Mouse (Mus musculus) limb, embryonic 14.5 days (tissue): ENCODE measurements around the gene Tmem9b. TPM values are rescaled to one million over a fixed set of nuclear protein-coding genes. Genes with fewer than 3 reads are reported as not detected.

Experiments used
- ATAC-seq: fragments of 200-750 bp; cut with Nextera tagmentation; 2 replicates; pipeline ENCODE4 v1.8.0; 2017; ENCODE audit warnings: low read depth, moderate number of reproducible peaks, moderate TSS enrichment; ENCODE audit not compliant: low FRiP score
- DNase-seq: peaks from one replicate; pipeline ENCODE4 v3.0.0-alpha.2; 2015; ENCODE audit warnings: low spot score
- H3K27ac ChIP-seq: fragments of 300-500 bp; sonication (generic); replicated peaks from 2 replicates; pipeline ENCODE4 v1.5.1; 2014; ENCODE audit warnings: low read depth, mild to moderate bottlenecking, low read length, moderate library complexity, mixed read lengths
- H3K27me3 ChIP-seq: fragments of 300-500 bp; sonication (generic); 2 replicates; pipeline ENCODE4 v1.6.1; 2014; ENCODE audit warnings: low read length, mixed read lengths; ENCODE audit not compliant: control insufficient read depth, insufficient read depth
- H3K36me3 ChIP-seq: fragments of 300-500 bp; sonication (generic); 2 replicates; pipeline ENCODE4 v1.6.1; 2014; ENCODE audit warnings: mild to moderate bottlenecking, low read length, moderate library complexity, mixed read lengths; ENCODE audit not compliant: control insufficient read depth, insufficient read depth
- H3K4me1 ChIP-seq: fragments of 300-500 bp; sonication (generic); 2 replicates; pipeline ENCODE4 v1.6.1; 2014; ENCODE audit warnings: antibody characterized with exemption, low read length, mixed read lengths; ENCODE audit not compliant: control insufficient read depth, insufficient read depth
- H3K4me2 ChIP-seq: fragments of 300-500 bp; sonication (generic); replicated peaks from 2 replicates; pipeline ENCODE4 v1.6.1; 2014; ENCODE audit warnings: low read depth, mild to moderate bottlenecking, low read length, moderate library complexity; ENCODE audit not compliant: severe bottlenecking
- H3K4me3 ChIP-seq: fragments of 300-500 bp; sonication (generic); replicated peaks from 2 replicates; pipeline ENCODE4 v1.5.1; 2014; ENCODE audit warnings: low read length
- H3K9ac ChIP-seq: fragments of 300-500 bp; sonication (generic); 2 replicates; pipeline ENCODE4 v1.6.1; 2014; ENCODE audit warnings: mild to moderate bottlenecking, low read depth, low read length, moderate library complexity; ENCODE audit not compliant: severe bottlenecking
- H3K9me3 ChIP-seq: fragments of 300-500 bp; sonication (generic); 2 replicates; pipeline ENCODE4 v1.6.1; 2016; ENCODE audit warnings: low read length; ENCODE audit not compliant: control insufficient read depth
- POLR2A ChIP-seq: fragments of 200-500 bp; IDR thresholded peaks from 2 replicates; pipeline ENCODE4 v1.8.0; 2012; ENCODE audit warnings: inconsistent platforms, mild to moderate bottlenecking, moderate library complexity, borderline replicate concordance; ENCODE audit not compliant: insufficient read depth, insufficient read length; ENCODE audit errors: extremely low read depth
- WGBS: fragments of 180-500 bp; shearing (Covaris S2); extraction: QIAGEN DNeasy Blood & Tissue Kit; methylation state at CpG from one replicate; pipeline ENCODE4 v1.1.7; 2014; 5-methylcytosine and 5-hydroxymethylcytosine counted together
- polyA plus RNA-seq, 2 experiments: library from polyadenylated mRNA; depleted of rRNA in 1 of 2; stranded (reverse) in 1 of 2; unstranded in 1 of 2; fragments of >200 nt; fragmentation: Nextera tagmentation in 1 of 2; extraction: Ambion mirVana in 1 of 2; gene quantifications; 2 replicates each; pipeline versions ENCODE4 v1.2.1 to v1.2.3; 2012 to 2014

Tmem9b gene
- polyA plus RNA-seq, 2 experiments, result 38.2 to 69.2 TPM

GRCm38 (mm10) chr7:109700213-109700612 is 52.5 kb downstream of the Tmem9b start:
- Histone ChIP-seq H3K36me3 (no peaks in the 10 kb centered on the region), H3K27ac (no peak overlapping the region), H3K27me3 (no peaks in the 10 kb centered on the region), H3K9ac (no peak overlapping the region), H3K4me1 (0 out of 2 replicates have a peak, but pooled peaks cover 5% of the 10 kb centered on the region), H3K4me3 (no peak overlapping the region), H3K4me2 (no peak overlapping the region), H3K9me3 (no peaks in the 10 kb centered on the region)
- DNase-seq (no peak), ATAC-seq (no peak)
- no peak for TF ChIP-seq POLR2A

GRCm38 (mm10) chr7:109695339-109695726 is 57.3 kb downstream of the Tmem9b start:
- Histone ChIP-seq H3K36me3 (no peaks in the 10 kb centered on the region), H3K4me2 (no peak overlapping the region), H3K9me3 (no peaks in the 10 kb centered on the region), H3K27me3 (no peaks in the 10 kb centered on the region), H3K27ac (no peak overlapping the region), H3K9ac (no peak overlapping the region), H3K4me3 (no peak overlapping the region), H3K4me1 (no peaks in the 10 kb centered on the region)
- DNase-seq (no peak), ATAC-seq (no peak)
- WGBS, result 95% methylated on average over 10 of the region's 10 CpGs
- TF ChIP-seq POLR2A, result no peak

GRCm38 (mm10) chr7:109694576-109695338 is 57.9 kb downstream of the Tmem9b start:
- 80% methylated on average over 13 of the region's 13 CpGs for WGBS
- no peak for DNase-seq
- Histone ChIP-seq H3K4me1 (no peaks in the 10 kb centered on the region), H3K27ac (no peak overlapping the region), H3K36me3 (no peaks in the 10 kb centered on the region), H3K4me2 (no peak overlapping the region), H3K27me3 (no peaks in the 10 kb centered on the region), H3K9ac (no peak overlapping the region), H3K4me3 (no peak overlapping the region), H3K9me3 (no peaks in the 10 kb centered on the region)
- no peak for ATAC-seq
- no peak for TF ChIP-seq POLR2A

- DNase-seq (no peak), ATAC-seq (no peak)
- WGBS, result 87% methylated on average over 5 of the region's 5 CpGs
Observed at GRCm38 (mm10) chr7:109690961-109691360, 61.7 kb downstream of the Tmem9b start.

GRCm38 (mm10) chr7:109690101-109690500 is 62.6 kb downstream of the Tmem9b start:
- Histone ChIP-seq H3K27ac (no peak overlapping the region), H3K36me3 (no peaks in the 10 kb centered on the region), H3K9me3 (no peaks in the 10 kb centered on the region), H3K4me3 (no peak overlapping the region), H3K4me2 (no peak overlapping the region), H3K27me3 (no peaks in the 10 kb centered on the region), H3K4me1 (no peaks in the 10 kb centered on the region), H3K9ac (no peak overlapping the region)
- no peak for ATAC-seq
- no peak for TF ChIP-seq POLR2A
- no peak for DNase-seq
- 90% methylated on average over 3 of the region's 3 CpGs for WGBS

More at GRCm38 (mm10) chr7:109690961-109691360, 61.7 kb downstream of the Tmem9b start:
- no peaks in the 10 kb centered on the region for H3K36me3 ChIP-seq
- H3K9ac ChIP-seq, result no peak overlapping the region
- H3K4me2 ChIP-seq, result no peak overlapping the region
- no peaks in the 10 kb centered on the region for H3K4me1 ChIP-seq
- H3K27ac ChIP-seq, result no peak overlapping the region
- TF ChIP-seq POLR2A, result no peak
- no peaks in the 10 kb centered on the region for H3K27me3 ChIP-seq
- H3K4me3 ChIP-seq, result no peak overlapping the region
- no peaks in the 10 kb centered on the region for H3K9me3 ChIP-seq
